Mouse (Mus musculus): ENCODE data around the gene Hoxb5. TPM values are rescaled to one million over a fixed set of nuclear protein-coding genes. Genes with fewer than 3 reads are reported as not detected.
A peak's percentile ranks its signal among the peaks of the same experiment; 100 is the strongest.

Hoxb5 gene
- polyA plus RNA-seq, 1 experiment from 2014 or later = 7.5 TPM

DNA sequence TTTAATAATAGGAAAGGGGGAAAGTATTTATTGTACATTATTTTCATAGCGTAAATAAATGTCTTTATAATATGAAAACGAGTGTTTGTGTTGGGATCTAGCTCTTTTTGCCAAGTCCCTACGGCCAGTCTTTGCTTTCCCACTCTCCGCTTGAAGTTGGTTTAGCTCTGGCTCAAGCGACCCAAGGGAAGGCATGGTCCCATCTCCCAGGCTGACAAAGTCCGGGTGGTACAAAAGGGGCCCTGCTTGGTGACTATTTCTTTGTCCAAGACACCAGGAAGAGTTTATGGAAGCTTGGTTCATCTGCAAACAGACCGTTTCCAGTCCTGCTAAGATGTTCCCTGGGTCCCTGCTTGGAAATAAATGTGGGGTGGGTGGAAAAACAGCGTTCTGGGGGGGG lies 50.8 kb downstream of the Hoxb5 start:
- peak overlapping the region; percentile 63 for H3K4me3 ChIP-seq (ENCODE audit: low read depth, low read length)
- no peaks in the 10 kb centered on the region for H3K27me3 ChIP-seq (ENCODE audit: control insufficient read depth, insufficient read depth, low read length)
- DNase-seq (ENCODE audit: low spot score) (no peak), ATAC-seq (ENCODE audit: low FRiP score, low TSS enrichment) (no peak)
- H3K27ac ChIP-seq (replicated peaks) = peak overlapping the region; percentile 84
- TF ChIP-seq CTCF (IDR thresholded peaks at IDR 0.05; ENCODE audit: low read depth) = no peak
- no peaks in the 10 kb centered on the region for H3K4me1 ChIP-seq (replicated peaks; ENCODE audit: control insufficient read depth, insufficient read depth)
- peak overlapping the region; percentile 64 for H3K9ac ChIP-seq (ENCODE audit: low read length)
- peak overlapping the region; percentile 72 for H3K4me2 ChIP-seq (replicated peaks; ENCODE audit: low read depth)
- no peaks in the 10 kb centered on the region for H3K36me3 ChIP-seq (ENCODE audit: control insufficient read depth, insufficient read depth, low read length)
- 19% methylated on average over 8 of the region's 8 CpGs for WGBS
- no peaks in the 10 kb centered on the region for H3K9me3 ChIP-seq (ENCODE audit: control insufficient read depth, low read length)

DNA sequence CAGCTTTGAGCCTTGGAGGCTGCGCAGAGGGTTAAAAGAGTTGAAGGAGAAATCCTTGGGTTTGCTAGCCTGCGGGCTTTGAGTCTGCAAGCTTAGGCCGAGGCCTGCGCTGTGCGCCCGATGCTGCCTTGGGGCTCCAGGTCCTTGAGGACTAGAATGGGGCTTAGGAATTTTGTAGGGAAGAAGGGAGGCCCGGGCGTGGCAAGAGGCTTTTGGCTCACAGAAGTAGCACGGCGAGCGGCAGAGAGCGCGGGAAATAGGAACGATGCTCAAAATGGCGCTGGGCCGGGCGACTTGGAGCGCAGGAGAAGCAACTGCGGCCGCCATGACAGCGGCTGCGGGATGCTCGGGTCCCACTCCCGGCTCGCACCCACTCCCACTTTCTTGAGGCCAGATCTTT lies 51.2 kb downstream of the Hoxb5 start:
- Histone ChIP-seq H3K9me3 (ENCODE audit: control insufficient read depth, low read length) (no peaks in the 10 kb centered on the region), H3K9ac (ENCODE audit: low read length) (peak overlapping the region; percentile 64), H3K27me3 (ENCODE audit: control insufficient read depth, insufficient read depth, low read length) (no peaks in the 10 kb centered on the region), H3K4me3 (ENCODE audit: low read depth, low read length) (peak overlapping the region; percentile 63), H3K4me2 (replicated peaks; ENCODE audit: low read depth) (peak overlapping the region; percentile 72), H3K4me1 (replicated peaks; ENCODE audit: control insufficient read depth, insufficient read depth) (no peaks in the 10 kb centered on the region), H3K27ac (replicated peaks) (peak overlapping the region; percentile 84), H3K36me3 (ENCODE audit: control insufficient read depth, insufficient read depth, low read length) (no peaks in the 10 kb centered on the region)
- TF ChIP-seq EP300 (optimal IDR thresholded peaks at IDR 0.05) (no peak), CTCF (IDR thresholded peaks at IDR 0.05; ENCODE audit: low read depth) (no peak)
- 2% methylated on average over 25 of the region's 25 CpGs for WGBS
- DNase-seq (ENCODE audit: low spot score) (peak; percentile 44), ATAC-seq (ENCODE audit: low FRiP score, low TSS enrichment) (peak; percentile 33; the same call in 1 of the 2 replicates)

DNA sequence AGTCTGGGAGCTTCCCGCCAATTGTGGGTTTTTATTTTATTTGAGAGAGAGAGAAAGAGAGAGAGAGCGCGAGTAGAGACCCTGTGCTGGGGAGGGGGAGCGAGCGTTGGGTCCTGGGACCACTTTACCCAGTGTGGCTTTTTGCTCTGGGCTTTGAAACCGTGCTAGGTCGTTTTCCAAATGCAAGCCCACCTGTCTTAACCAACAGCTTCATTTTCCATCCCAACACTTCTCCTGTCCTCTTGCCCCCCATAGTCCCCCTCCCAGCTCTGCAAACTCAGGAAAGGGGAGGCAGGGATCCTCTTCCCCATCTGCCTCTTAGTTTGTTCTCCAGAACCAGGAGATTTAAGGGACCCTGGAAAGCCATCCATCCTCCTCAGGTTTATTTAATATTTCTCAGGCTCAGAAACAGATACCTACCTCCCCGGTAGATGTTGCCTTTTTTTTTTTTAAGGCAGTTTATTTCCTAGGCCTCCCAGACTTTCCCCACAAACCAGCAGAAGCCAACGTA lies 51.7 kb downstream of the Hoxb5 start:
- DNase-seq (ENCODE audit: low spot score) (no peak), ATAC-seq (ENCODE audit: low FRiP score, low TSS enrichment) (no peak)
- Histone ChIP-seq H3K9me3 (ENCODE audit: control insufficient read depth, low read length) (no peaks in the 10 kb centered on the region), H3K36me3 (ENCODE audit: control insufficient read depth, insufficient read depth, low read length) (no peaks in the 10 kb centered on the region), H3K4me1 (replicated peaks; ENCODE audit: control insufficient read depth, insufficient read depth) (no peaks in the 10 kb centered on the region), H3K4me2 (replicated peaks; ENCODE audit: low read depth) (peak overlapping the region; percentile 72), H3K27ac (replicated peaks) (peak overlapping the region; percentile 84), H3K4me3 (ENCODE audit: low read depth, low read length) (peak overlapping the region; percentile 63), H3K27me3 (ENCODE audit: control insufficient read depth, insufficient read depth, low read length) (no peaks in the 10 kb centered on the region), H3K9ac (ENCODE audit: low read length) (peak overlapping the region; percentile 64)
- WGBS = 19% methylated on average over 9 of the region's 9 CpGs
- no peak for TF ChIP-seq CTCF (IDR thresholded peaks at IDR 0.05; ENCODE audit: low read depth)
- TF ChIP-seq EP300 (optimal IDR thresholded peaks at IDR 0.05) = no peak

MicroRNAs within 50 kb of the gene (microRNA counts, 519-probe panel; counts per million panel counts)
- microRNA mmu-miR-10a = 5,853 counts per million, percentile 76 among the panel's probes with 10 or more counts
- not detected for microRNA mmu-miR-196a

Small RNAs within 50 kb of the gene (microRNA-seq; reads per million reads assigned to microRNA genes)
- 27,500 reads per million, percentile 97 among the genes with 10 or more reads in this experiment for gene Mir10a
- gene Mir196a-1 = not detected

Other genes starting within 250 kb of the Hoxb5 start
- gene Ube2z, start 237.9 kb upstream of the Hoxb5 start, polyA plus RNA-seq (2015; fragmentation: Nextera tagmentation; extraction: Ambion mirVana) = 26.4 and 28.7 TPM in 2 replicates
- gene Atp5g1, start 227.7 kb upstream of the Hoxb5 start, polyA plus RNA-seq (2015; fragmentation: Nextera tagmentation; extraction: Ambion mirVana) = 1,003 and 1,182 TPM in 2 replicates
- gene Calcoco2, start 191.4 kb upstream of the Hoxb5 start, polyA plus RNA-seq (2015; fragmentation: Nextera tagmentation; extraction: Ambion mirVana) = not detected in 2 replicates
- gene Ttll6, start 169.6 kb upstream of the Hoxb5 start, polyA plus RNA-seq (2015; fragmentation: Nextera tagmentation; extraction: Ambion mirVana) = 0.12 and 0.13 TPM in 2 replicates
- not detected in 2 replicates for gene Hoxb13, start 109.0 kb upstream of the Hoxb5 start, polyA plus RNA-seq (2015; fragmentation: Nextera tagmentation; extraction: Ambion mirVana)
- 0.05 and 0.06 TPM in 2 replicates for gene Hoxb9, start 31.9 kb upstream of the Hoxb5 start, polyA plus RNA-seq (2015; fragmentation: Nextera tagmentation; extraction: Ambion mirVana)
- 0.42 and 0.83 TPM in 2 replicates for gene Hoxb8, start 21.4 kb upstream of the Hoxb5 start, polyA plus RNA-seq (2015; fragmentation: Nextera tagmentation; extraction: Ambion mirVana)
- 5.5 and 6.0 TPM in 2 replicates for gene Hoxb7, start 16.7 kb upstream of the Hoxb5 start, polyA plus RNA-seq (2015; fragmentation: Nextera tagmentation; extraction: Ambion mirVana)
- 6.9 and 7.9 TPM in 2 replicates for gene Hoxb6, start 10.9 kb upstream of the Hoxb5 start, polyA plus RNA-seq (2015; fragmentation: Nextera tagmentation; extraction: Ambion mirVana)
- 1.2 and 1.6 TPM in 2 replicates for gene Hoxb4, start 14.9 kb downstream of the Hoxb5 start, polyA plus RNA-seq (2015; fragmentation: Nextera tagmentation; extraction: Ambion mirVana)
- 0.94 and 0.97 TPM in 2 replicates for gene Hoxb3, start 20.0 kb downstream of the Hoxb5 start, polyA plus RNA-seq (2015; fragmentation: Nextera tagmentation; extraction: Ambion mirVana)
- 12.2 and 13.4 TPM in 2 replicates for gene Hoxb2, start 47.2 kb downstream of the Hoxb5 start, polyA plus RNA-seq (2015; fragmentation: Nextera tagmentation; extraction: Ambion mirVana)
- gene Hoxb1, start 62.4 kb downstream of the Hoxb5 start, polyA plus RNA-seq (2015; fragmentation: Nextera tagmentation; extraction: Ambion mirVana) = 0.06 TPM in 1 of 2 replicates, not detected in the other
- gene Skap1, start 161.3 kb downstream of the Hoxb5 start, polyA plus RNA-seq (2015; fragmentation: Nextera tagmentation; extraction: Ambion mirVana) = 0.45 and 0.56 TPM in 2 replicates

Data from stomach, postnatal 0 days (tissue).